Mouse (Mus musculus): ENCODE measurements around the gene Afp.

GRCm38 (mm10) chr5:90458727-90459126, 31.8 kb upstream of the Afp start:
- TF ChIP-seq POLR2A (IDR thresholded peaks at IDR 0.05; ENCODE audit: low read depth, low read length), result no peak
- TF ChIP-seq CTCF (IDR thresholded peaks at IDR 0.05; ENCODE audit: extremely low read depth, insufficient read length, insufficient replicate concordance, low read depth, low read length), result no peak

All from small intestine, adult 2 months (tissue).